Mouse (Mus musculus) embryonic facial prominence, embryonic 15.5 days (tissue): ENCODE data around the gene Ube2t. TPM values are rescaled to one million over a fixed set of nuclear protein-coding genes. Genes with fewer than 3 reads are reported as not detected.

Source experiments
- ATAC-seq: fragments of 200-750 bp; cut with Nextera tagmentation; 2 replicates; pipeline ENCODE4 v1.8.0; 2017; ENCODE audit warnings: low read depth, moderate TSS enrichment; ENCODE audit not compliant: insufficient number of reproducible peaks, low FRiP score, low TSS enrichment
- H3K27ac ChIP-seq: fragments of 300-500 bp; sonication (generic); replicated peaks from 2 replicates; pipeline ENCODE4 v1.5.1; 2015; ENCODE audit warnings: mild to moderate bottlenecking, inconsistent platforms
- H3K27me3 ChIP-seq: fragments of 300-500 bp; sonication (generic); 2 replicates; pipeline ENCODE4 v1.6.1; 2015; ENCODE audit warnings: inconsistent platforms
- H3K36me3 ChIP-seq: fragments of 300-500 bp; sonication (generic); 2 replicates; pipeline ENCODE4 v1.6.1; 2015; ENCODE audit warnings: mild to moderate bottlenecking, inconsistent platforms
- H3K4me1 ChIP-seq: fragments of 300-500 bp; sonication (generic); 2 replicates; pipeline ENCODE4 v1.6.1; 2015; ENCODE audit warnings: inconsistent platforms
- H3K4me2 ChIP-seq: fragments of 300-500 bp; sonication (generic); replicated peaks from 2 replicates; pipeline ENCODE4 v1.6.1; 2015; ENCODE audit warnings: mild to moderate bottlenecking, inconsistent platforms
- H3K4me3 ChIP-seq: fragments of 300-500 bp; sonication (generic); replicated peaks from 2 replicates; pipeline ENCODE4 v1.5.1; 2015; ENCODE audit warnings: mild to moderate bottlenecking, inconsistent platforms
- H3K9ac ChIP-seq: fragments of 300-500 bp; sonication (generic); 2 replicates; pipeline ENCODE4 v1.6.1; 2015; ENCODE audit warnings: inconsistent platforms
- H3K9me3 ChIP-seq: fragments of 300-500 bp; sonication (generic); replicated peaks from 2 replicates; pipeline ENCODE4 v1.6.1; 2016; ENCODE audit warnings: inconsistent platforms
- WGBS: fragments of 180-500 bp; shearing (Covaris S2); methylation state at CpG from one replicate; pipeline ENCODE4 v1.1.7; 2015; 5-methylcytosine and 5-hydroxymethylcytosine counted together
- polyA plus RNA-seq: library from polyadenylated mRNA; unstranded; fragments of >200 nt; fragmentation: Nextera tagmentation; extraction: Ambion mirVana; gene quantifications from 2 replicates; pipeline ENCODE4 v1.2.1, GENCODE M21; 2015

Gene Ube2t
- polyA plus RNA-seq, 1 experiment from 2014 or later, result 30.3 TPM

DNA sequence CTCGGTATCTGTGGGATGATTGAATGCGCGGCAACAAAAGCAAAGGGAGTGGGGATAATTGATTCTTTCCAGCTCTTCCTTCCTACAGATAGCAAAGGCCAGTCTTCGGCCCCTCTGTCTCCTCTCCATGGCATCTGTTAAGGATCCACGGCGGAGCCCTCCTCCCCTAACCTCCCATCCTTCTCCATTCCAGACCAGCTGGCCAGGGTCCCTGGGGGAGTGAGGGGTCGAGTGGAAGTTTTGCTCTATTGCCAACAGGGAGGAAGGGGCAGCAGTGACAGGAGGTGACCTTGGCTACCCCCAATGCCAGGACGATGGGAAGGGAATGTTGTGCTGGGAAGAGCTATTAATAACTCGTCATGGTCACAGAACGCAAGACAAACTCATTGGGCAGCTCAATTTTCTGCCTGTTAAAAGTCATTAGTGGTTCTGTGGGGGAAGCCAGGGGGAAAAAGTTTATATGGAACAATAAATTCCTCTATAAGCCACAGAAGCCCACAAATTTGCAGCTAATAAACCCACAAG is 52.6 kb downstream of the Ube2t start:
- Histone ChIP-seq H3K36me3 (no peaks in the 10 kb centered on the region), H3K27me3 (no peaks in the 10 kb centered on the region), H3K4me1 (peaks cover 43% of the 10 kb centered on the region), H3K9ac (no peak overlapping the region), H3K27ac (no peak overlapping the region), H3K9me3 (no peaks in the 10 kb centered on the region), H3K4me2 (no peak overlapping the region), H3K4me3 (no peak overlapping the region)
- no peak for ATAC-seq
- WGBS, result 41% methylated on average over 10 of the region's 10 CpGs

GRCm38 (mm10) chr1:135016907-135017655 is 54.7 kb downstream of the Ube2t start:
- no peak overlapping the region for H3K9ac ChIP-seq

DNA sequence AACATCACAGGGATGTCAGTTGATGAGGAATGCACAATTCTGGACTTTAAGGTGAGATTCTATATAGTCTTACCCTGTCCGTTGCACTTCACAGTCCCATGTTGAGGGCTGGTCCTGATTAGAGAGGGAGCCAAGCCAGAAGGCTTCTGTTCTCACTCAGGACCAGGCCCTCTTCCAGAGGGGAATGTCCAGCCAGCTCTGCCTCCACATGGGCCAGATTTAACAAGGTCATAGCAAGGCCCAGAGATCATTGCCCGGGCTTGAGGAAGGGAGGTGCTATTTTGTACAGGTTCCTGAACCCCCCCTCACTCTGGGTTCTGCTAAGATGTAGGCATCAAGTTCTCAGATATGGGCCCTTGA is 55.3 kb downstream of the Ube2t start:
- ATAC-seq, result no peak

More at GRCm38 (mm10) chr1:135016907-135017655, 54.7 kb downstream of the Ube2t start:
- peaks cover 56% of the 10 kb centered on the region for H3K4me1 ChIP-seq
- no peaks in the 10 kb centered on the region for H3K36me3 ChIP-seq
- ATAC-seq, result no peak
- 73% methylated on average over 10 of the region's 10 CpGs for WGBS
- H3K27me3 ChIP-seq, result no peaks in the 10 kb centered on the region
- no peak overlapping the region for H3K4me2 ChIP-seq
- H3K27ac ChIP-seq, result no peak overlapping the region
- no peak overlapping the region for H3K4me3 ChIP-seq
- H3K9me3 ChIP-seq, result no peaks in the 10 kb centered on the region

DNA sequence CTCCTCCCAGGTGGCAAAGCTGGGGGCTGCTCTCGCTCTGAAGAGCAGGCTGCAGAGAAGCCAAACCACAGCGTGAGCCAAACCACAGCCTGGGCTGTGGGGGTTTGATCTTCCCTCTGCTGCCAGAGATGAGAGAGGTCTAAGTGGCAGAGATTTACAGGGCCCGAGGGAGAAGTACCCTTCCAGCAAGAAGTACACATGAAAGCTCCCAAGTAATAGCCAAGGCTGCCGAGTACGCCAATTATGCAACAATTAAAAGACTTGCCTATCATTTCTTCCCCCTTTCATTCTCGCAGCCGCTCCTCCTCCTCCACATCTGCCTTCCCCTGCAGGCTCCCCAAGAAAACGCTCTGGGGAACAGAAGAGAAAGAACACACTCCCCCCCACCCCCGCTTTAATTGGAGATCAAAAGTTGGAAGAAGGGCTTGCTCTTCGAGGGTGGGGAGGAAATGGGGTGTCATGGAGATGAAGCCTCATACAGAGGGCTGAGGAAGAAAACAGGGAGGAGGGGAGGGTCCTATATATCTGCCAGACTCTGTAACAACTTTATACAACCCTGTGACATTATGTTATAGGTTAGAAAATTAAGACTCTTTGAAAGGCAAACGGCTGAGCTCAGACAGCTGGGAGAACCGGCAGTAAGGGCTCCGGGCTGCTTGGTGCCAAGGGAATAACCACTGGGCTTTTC is 56.9 kb downstream of the Ube2t start:
- peaks cover 59% of the 10 kb centered on the region for H3K4me1 ChIP-seq

More for the DNA sequence above, 55.3 kb downstream of the Ube2t start:
- Histone ChIP-seq H3K9me3 (no peaks in the 10 kb centered on the region), H3K4me2 (no peak overlapping the region), H3K4me3 (no peak overlapping the region), H3K27me3 (no peaks in the 10 kb centered on the region), H3K4me1 (peaks cover 59% of the 10 kb centered on the region), H3K36me3 (no peaks in the 10 kb centered on the region), H3K9ac (no peak overlapping the region), H3K27ac (no peak overlapping the region)
- 55% methylated on average over 2 of the region's 2 CpGs for WGBS

DNA sequence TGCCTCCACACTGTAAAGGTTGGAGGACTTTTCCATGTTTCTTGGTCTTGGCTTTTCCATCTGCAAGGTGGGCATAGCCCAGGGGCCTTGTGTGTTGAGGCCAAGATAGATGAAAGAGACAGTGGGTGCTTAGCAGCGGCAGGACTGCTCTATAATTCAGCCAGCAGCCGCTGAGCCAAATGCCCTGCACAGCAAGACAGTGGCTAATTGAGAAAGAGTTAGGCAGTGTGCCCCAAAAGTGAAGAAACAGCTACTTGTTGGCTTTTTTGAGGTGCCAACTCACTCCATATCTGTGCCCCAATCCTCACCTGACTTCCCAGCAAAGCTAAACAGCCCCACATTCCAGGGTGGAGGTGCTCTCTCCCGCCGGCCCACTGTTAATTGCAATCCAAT is 57.4 kb downstream of the Ube2t start:
- WGBS, result 68% methylated on average over 4 of the region's 4 CpGs
- Histone ChIP-seq H3K4me3 (no peak overlapping the region), H3K4me1 (peaks cover 59% of the 10 kb centered on the region), H3K36me3 (no peaks in the 10 kb centered on the region), H3K27me3 (no peaks in the 10 kb centered on the region), H3K9me3 (no peaks in the 10 kb centered on the region), H3K4me2 (no peak overlapping the region), H3K27ac (0 out of 2 replicates have a peak overlapping the region, but pooled peaks have one; percentile 9), H3K9ac (no peak overlapping the region)
- no peak for ATAC-seq

More for the DNA sequence above, 56.9 kb downstream of the Ube2t start:
- H3K9ac ChIP-seq, result no peak overlapping the region
- H3K4me2 ChIP-seq, result no peak overlapping the region
- ATAC-seq, result peak; percentile 52; the same call in 1 of the 2 replicates
- H3K27me3 ChIP-seq, result no peaks in the 10 kb centered on the region
- no peaks in the 10 kb centered on the region for H3K9me3 ChIP-seq
- 0 out of 2 replicates have a peak overlapping the region, but pooled peaks have one; percentile 12 for H3K27ac ChIP-seq
- no peak overlapping the region for H3K4me3 ChIP-seq
- H3K36me3 ChIP-seq, result no peaks in the 10 kb centered on the region
- WGBS, result 8% methylated on average over 13 of the region's 13 CpGs

- no peak for ATAC-seq
- H3K36me3 ChIP-seq, result no peaks in the 10 kb centered on the region
- H3K9me3 ChIP-seq, result no peaks in the 10 kb centered on the region
- no peak overlapping the region for H3K4me2 ChIP-seq
- H3K4me3 ChIP-seq, result no peak overlapping the region
- no peaks in the 10 kb centered on the region for H3K27me3 ChIP-seq
- H3K27ac ChIP-seq, result no peak overlapping the region
- H3K4me1 ChIP-seq, result peaks cover 53% of the 10 kb centered on the region
- no peak overlapping the region for H3K9ac ChIP-seq
- 70% methylated on average over 5 of the region's 5 CpGs for WGBS
Measured at GRCm38 (mm10) chr1:135020281-135020940, 58.0 kb downstream of the Ube2t start.

GRCm38 (mm10) chr1:135020970-135021369 is 58.6 kb downstream of the Ube2t start:
- Histone ChIP-seq H3K9me3 (no peaks in the 10 kb centered on the region), H3K27me3 (no peaks in the 10 kb centered on the region), H3K36me3 (no peaks in the 10 kb centered on the region), H3K4me3 (no peak overlapping the region), H3K9ac (no peak overlapping the region), H3K4me2 (no peak overlapping the region), H3K4me1 (peaks cover 49% of the 10 kb centered on the region), H3K27ac (peak overlapping the region; percentile 39)
- no peak for ATAC-seq
- 32% methylated on average over 5 of the region's 5 CpGs for WGBS

DNA sequence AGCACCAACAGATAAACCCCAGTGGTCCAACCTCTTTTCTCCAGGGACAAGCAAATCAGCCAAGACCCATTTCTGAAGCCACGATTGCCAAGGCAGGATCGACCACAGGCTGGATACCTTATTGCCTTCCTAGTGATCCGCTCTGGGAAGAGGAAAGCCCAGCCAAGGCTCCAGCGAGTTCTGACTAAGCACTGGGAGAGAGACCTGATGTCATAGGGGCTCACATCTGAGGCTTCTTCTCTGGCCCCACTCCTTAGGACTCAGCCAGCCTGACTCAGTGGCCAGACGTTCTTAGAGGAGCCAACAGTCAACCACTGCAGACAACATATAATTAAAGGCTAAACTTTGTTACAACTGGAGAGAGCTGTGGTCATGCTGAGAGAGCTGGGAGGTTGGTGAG is 59.6 kb downstream of the Ube2t start:
- Histone ChIP-seq H3K9me3 (no peaks in the 10 kb centered on the region), H3K4me3 (no peak overlapping the region), H3K4me2 (no peak overlapping the region), H3K27me3 (no peaks in the 10 kb centered on the region), H3K27ac (no peak overlapping the region), H3K36me3 (no peaks in the 10 kb centered on the region), H3K4me1 (peaks cover 44% of the 10 kb centered on the region), H3K9ac (no peak overlapping the region)
- ATAC-seq, result peak; percentile 31; the same call in 1 of the 2 replicates
- WGBS, result 67% methylated on average over 5 of the region's 5 CpGs

DNA sequence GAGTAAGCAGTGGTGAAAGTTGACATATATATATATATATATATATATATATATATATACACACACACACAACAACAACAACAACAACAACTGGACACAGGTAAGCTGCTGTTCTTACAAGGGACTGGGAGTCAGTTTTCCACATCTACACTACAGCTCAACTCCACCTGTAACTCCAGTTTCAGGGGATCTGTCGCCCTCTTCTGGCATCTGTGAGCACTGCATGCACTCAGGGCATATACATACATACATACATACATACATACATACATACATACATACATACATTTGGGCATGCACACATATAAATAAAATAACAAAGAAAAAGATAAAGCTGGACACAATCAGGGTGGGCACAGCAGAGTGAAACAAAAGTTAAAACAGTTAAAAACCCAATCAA is 61.2 kb downstream of the Ube2t start:
- Histone ChIP-seq H3K9ac (no peak overlapping the region), H3K27ac (no peak overlapping the region), H3K4me3 (no peak overlapping the region), H3K36me3 (no peaks in the 10 kb centered on the region), H3K27me3 (no peaks in the 10 kb centered on the region), H3K9me3 (no peaks in the 10 kb centered on the region), H3K4me1 (peaks cover 39% of the 10 kb centered on the region), H3K4me2 (no peak overlapping the region)
- 72% methylated on average over 1 of the region's 1 CpGs for WGBS
- ATAC-seq, result no peak
